Mouse (Mus musculus): ENCODE measurements at regions not wholly inside any gene's neighbourhood (a gene's known extent, or its start where the extent isn't known, plus 50 kb on each side); places are given as distances from the start of the nearest gene placed in this dataset.

DNA sequence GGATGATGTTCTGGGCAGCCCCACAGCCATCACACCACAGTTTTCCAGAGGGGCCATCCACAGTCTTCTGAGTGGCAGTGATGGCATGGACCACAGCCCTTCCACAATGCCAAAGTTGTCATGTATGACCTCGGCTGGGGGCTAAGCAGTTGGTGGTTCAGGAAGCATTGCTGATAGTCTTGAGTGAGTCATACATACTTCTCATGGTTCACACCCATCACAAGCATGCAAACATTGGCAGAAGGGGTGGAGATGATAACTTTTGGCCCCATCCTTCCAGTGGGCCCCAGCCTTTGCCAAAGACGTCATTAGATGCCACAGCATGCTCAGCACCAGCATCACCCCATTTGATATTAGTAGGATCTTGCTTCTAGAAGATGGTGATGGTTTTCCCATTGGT lies 89.3 kb upstream of the Otud4 start:
- no peaks in the 10 kb centered on the region for H3K36me3 ChIP-seq (ENCODE audit: insufficient read depth, low read length)
- no peak for DNase-seq (ENCODE audit: low spot score)
- TF ChIP-seq CTCF (IDR thresholded peaks at IDR 0.05; ENCODE audit: low read depth), result no peak
- WGBS, result 81% methylated on average over 2 of the region's 2 CpGs
- no peak for ATAC-seq
- H3K27me3 ChIP-seq (ENCODE audit: insufficient read depth, low read length), result no peaks in the 10 kb centered on the region
- no peak overlapping the region for H3K9ac ChIP-seq (replicated peaks; ENCODE audit: low read length)
- no peaks in the 10 kb centered on the region for H3K4me1 ChIP-seq (ENCODE audit: insufficient read depth, low read length)
- no peak overlapping the region for H3K4me3 ChIP-seq (ENCODE audit: low read length)
- no peak overlapping the region for H3K27ac ChIP-seq
- H3K4me2 ChIP-seq (ENCODE audit: low read depth, low read length), result no peak overlapping the region
- no peaks in the 10 kb centered on the region for H3K9me3 ChIP-seq (ENCODE audit: low read length)

DNA sequence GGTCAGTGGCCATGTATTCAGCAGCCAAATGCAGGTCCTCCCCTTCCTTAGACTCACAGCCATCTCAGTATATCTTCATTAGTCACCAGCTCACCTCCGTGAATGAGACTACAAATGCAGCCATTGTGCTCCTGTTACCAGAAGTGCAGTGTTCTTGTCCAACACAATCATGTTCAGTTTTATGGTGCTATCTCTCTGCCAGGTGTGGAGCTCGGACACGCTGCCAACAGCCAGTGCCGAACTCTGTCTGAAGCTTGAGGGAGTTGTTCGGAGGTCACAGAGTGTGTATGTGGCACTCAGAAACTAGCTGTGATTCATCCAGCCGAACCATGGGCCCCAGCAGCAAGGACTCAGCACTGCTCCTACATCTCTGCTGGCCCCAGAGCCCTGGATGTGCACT lies 91.3 kb upstream of the Otud4 start:
- no peak for DNase-seq (ENCODE audit: low spot score)
- Histone ChIP-seq H3K4me1 (ENCODE audit: insufficient read depth, low read length) (no peaks in the 10 kb centered on the region), H3K4me2 (ENCODE audit: low read depth, low read length) (no peak overlapping the region), H3K9ac (replicated peaks; ENCODE audit: low read length) (no peak overlapping the region), H3K4me3 (ENCODE audit: low read length) (no peak overlapping the region), H3K27ac (no peak overlapping the region), H3K36me3 (ENCODE audit: insufficient read depth, low read length) (no peaks in the 10 kb centered on the region), H3K9me3 (ENCODE audit: low read length) (no peaks in the 10 kb centered on the region), H3K27me3 (ENCODE audit: insufficient read depth, low read length) (no peaks in the 10 kb centered on the region)
- ATAC-seq, result no peak
- no peak for TF ChIP-seq CTCF (IDR thresholded peaks at IDR 0.05; ENCODE audit: low read depth)
- WGBS, result 79% methylated on average over 6 of the region's 6 CpGs

DNA sequence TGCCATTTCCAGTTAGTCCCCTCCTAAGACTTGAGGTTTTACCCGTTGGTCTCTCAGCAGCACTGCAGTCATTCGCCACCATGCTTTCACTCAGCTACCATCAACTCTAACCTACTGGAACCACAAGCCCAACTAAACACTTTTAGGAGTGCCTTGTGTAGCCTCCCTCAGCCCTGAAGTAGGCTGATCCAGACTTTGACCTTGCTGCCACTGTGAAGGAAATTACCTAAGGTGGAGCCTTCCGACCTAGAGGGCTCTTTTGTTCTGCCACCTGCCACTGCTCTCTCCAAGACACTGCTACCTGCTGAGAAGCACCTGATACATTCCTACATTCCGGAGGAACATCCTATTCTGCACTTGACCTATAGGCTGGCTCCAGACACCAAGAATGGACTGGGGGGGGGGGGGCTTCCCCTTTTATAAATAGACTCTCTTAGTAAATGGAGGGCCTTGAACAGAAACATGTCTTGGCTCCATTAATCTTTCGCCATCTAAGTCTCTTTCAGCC lies 93.5 kb upstream of the Otud4 start:
- DNase-seq (ENCODE audit: low spot score) (no peak), ATAC-seq (no peak)
- Histone ChIP-seq H3K4me1 (ENCODE audit: insufficient read depth, low read length) (no peaks in the 10 kb centered on the region), H3K9me3 (ENCODE audit: low read length) (no peaks in the 10 kb centered on the region), H3K4me2 (ENCODE audit: low read depth, low read length) (no peak overlapping the region), H3K4me3 (ENCODE audit: low read length) (no peak overlapping the region), H3K27ac (no peak overlapping the region), H3K27me3 (ENCODE audit: insufficient read depth, low read length) (no peaks in the 10 kb centered on the region), H3K9ac (replicated peaks; ENCODE audit: low read length) (no peak overlapping the region), H3K36me3 (ENCODE audit: insufficient read depth, low read length) (no peaks in the 10 kb centered on the region)
- 80% methylated on average over 5 of the region's 5 CpGs for WGBS
- TF ChIP-seq CTCF (IDR thresholded peaks at IDR 0.05; ENCODE audit: low read depth), result no peak

DNA sequence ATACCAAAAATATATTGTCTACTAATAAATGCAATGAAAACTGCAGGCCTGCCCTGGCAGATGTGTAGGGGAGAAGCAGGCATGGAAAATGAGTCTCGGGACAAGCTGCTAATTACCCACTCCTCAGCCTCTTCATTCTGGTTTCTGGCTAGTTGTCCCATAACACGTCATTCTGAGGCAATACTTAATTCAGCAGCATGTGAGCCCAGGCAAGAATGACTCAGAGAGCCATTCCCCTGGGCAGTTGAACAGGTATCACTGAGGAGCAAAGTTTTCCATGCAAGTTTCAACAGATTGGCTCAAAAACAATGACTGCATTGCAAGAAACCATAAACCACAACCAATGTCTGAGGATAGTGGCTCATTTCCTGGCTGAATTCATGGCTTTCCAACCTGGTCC lies 97.0 kb upstream of the Otud4 start:
- no peak for DNase-seq (ENCODE audit: low spot score)
- Histone ChIP-seq H3K4me3 (ENCODE audit: low read length) (no peak overlapping the region), H3K4me2 (ENCODE audit: low read depth, low read length) (no peak overlapping the region), H3K4me1 (ENCODE audit: insufficient read depth, low read length) (no peaks in the 10 kb centered on the region), H3K27ac (no peak overlapping the region), H3K9ac (replicated peaks; ENCODE audit: low read length) (no peak overlapping the region), H3K27me3 (ENCODE audit: insufficient read depth, low read length) (no peaks in the 10 kb centered on the region), H3K36me3 (ENCODE audit: insufficient read depth, low read length) (no peaks in the 10 kb centered on the region), H3K9me3 (ENCODE audit: low read length) (no peaks in the 10 kb centered on the region)
- no peak for TF ChIP-seq CTCF (IDR thresholded peaks at IDR 0.05; ENCODE audit: low read depth)
- no peak for ATAC-seq
- 57% methylated on average over 2 of the region's 2 CpGs for WGBS

DNA sequence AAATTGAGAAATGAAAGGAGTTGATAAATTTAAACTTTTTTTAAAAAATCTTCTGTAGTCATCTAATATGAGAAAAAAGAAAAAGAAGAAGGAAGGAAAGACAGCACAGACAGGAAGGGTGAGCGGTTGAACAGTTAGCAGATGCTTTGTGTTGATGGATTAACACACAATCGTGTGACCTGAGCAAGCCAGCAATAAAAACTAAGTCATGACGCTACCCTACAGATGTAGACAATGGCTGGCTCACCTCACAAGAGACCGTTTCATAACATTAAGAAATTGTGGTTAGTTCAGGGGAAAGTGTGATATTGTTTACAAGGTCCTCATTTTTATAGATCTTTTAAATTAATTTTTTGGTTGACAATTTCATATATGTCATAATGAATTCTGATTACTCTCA lies 99.4 kb upstream of the Otud4 start:
- DNase-seq (ENCODE audit: low spot score) (no peak), ATAC-seq (no peak)
- H3K9me3 ChIP-seq (ENCODE audit: low read length), result no peaks in the 10 kb centered on the region
- WGBS, result 93% methylated on average over 4 of the region's 4 CpGs
- no peaks in the 10 kb centered on the region for H3K4me1 ChIP-seq (ENCODE audit: insufficient read depth, low read length)
- no peaks in the 10 kb centered on the region for H3K36me3 ChIP-seq (ENCODE audit: insufficient read depth, low read length)
- no peak overlapping the region for H3K9ac ChIP-seq (replicated peaks; ENCODE audit: low read length)
- H3K27ac ChIP-seq, result no peak overlapping the region
- no peak for TF ChIP-seq CTCF (IDR thresholded peaks at IDR 0.05; ENCODE audit: low read depth)
- no peaks in the 10 kb centered on the region for H3K27me3 ChIP-seq (ENCODE audit: insufficient read depth, low read length)
- no peak overlapping the region for H3K4me3 ChIP-seq (ENCODE audit: low read length)
- no peak overlapping the region for H3K4me2 ChIP-seq (ENCODE audit: low read depth, low read length)

DNA sequence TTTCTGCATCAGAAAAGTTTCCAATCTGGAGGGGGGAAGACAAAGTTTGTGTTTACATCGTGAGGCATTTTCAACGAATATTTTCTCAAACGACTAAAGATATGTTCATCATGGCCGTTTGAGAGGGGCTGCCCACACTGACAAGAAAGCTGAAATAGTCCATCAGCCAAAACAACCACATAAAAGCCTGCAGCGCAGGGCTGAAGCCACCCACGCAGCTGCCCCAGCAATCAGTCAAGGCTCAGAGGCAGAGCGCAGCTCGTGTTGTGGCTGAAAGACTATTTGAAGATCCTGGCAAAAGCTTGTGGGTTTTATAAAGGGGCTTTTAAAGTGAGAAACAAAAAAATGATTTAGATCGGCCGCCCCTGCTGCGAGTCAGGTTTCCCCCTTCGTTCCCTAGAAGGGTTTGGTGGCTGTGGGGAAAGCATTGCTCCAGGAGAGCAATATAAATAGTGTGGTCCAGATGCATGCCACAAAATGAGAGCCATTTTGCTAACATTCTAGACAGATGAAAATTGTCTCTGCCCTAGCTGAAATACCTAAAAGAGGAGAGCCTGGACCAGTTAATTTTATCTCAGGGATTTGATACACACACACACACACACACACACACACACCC lies 105.0 kb upstream of the Otud4 start:
- ATAC-seq, result no peak
- H3K9me3 ChIP-seq (ENCODE audit: low read length), result no peaks in the 10 kb centered on the region
- no peaks in the 10 kb centered on the region for H3K4me1 ChIP-seq (ENCODE audit: insufficient read depth, low read length)
- no peaks in the 10 kb centered on the region for H3K27me3 ChIP-seq (ENCODE audit: insufficient read depth, low read length)
- no peaks in the 10 kb centered on the region for H3K36me3 ChIP-seq (ENCODE audit: insufficient read depth, low read length)
- 56% methylated on average over 12 of the region's 12 CpGs for WGBS
- no peak for TF ChIP-seq CTCF (IDR thresholded peaks at IDR 0.05; ENCODE audit: low read depth)
- no peak overlapping the region for H3K27ac ChIP-seq
- DNase-seq (ENCODE audit: low spot score), result peak; percentile 20
- no peak overlapping the region for H3K9ac ChIP-seq (replicated peaks; ENCODE audit: low read length)
- no peak overlapping the region for H3K4me3 ChIP-seq (ENCODE audit: low read length)
- no peak overlapping the region for H3K4me2 ChIP-seq (ENCODE audit: low read depth, low read length)

DNA sequence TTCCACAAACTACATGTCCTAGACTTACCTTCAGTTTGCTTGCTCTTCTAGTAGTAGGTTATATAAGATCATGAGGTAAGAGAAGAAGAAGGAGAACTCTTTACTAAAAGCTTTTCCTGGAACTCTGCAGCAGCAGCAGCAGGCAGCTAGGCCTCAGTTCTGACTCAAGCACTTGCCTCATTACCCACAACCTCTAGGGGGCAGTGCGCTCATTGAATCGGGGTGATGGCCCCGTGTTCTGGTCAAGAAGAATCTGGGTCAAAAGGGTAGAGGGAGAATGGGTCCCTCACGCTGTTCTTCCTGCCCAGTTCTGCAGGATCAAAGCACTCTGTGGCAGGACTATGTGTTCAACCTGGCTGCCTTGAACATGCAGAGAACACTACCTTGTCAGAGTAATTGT lies 109.9 kb upstream of the Otud4 start:
- ATAC-seq, result no peak
- H3K4me3 ChIP-seq (ENCODE audit: low read length), result no peak overlapping the region
- 34% methylated on average over 4 of the region's 4 CpGs for WGBS
- no peaks in the 10 kb centered on the region for H3K4me1 ChIP-seq (ENCODE audit: insufficient read depth, low read length)
- TF ChIP-seq CTCF (IDR thresholded peaks at IDR 0.05; ENCODE audit: low read depth), result no peak; the same call in 1 of the 2 replicates
- no peak overlapping the region for H3K27ac ChIP-seq
- no peaks in the 10 kb centered on the region for H3K9me3 ChIP-seq (ENCODE audit: low read length)
- H3K9ac ChIP-seq (replicated peaks; ENCODE audit: low read length), result no peak overlapping the region
- no peak for DNase-seq (ENCODE audit: low spot score)
- H3K36me3 ChIP-seq (ENCODE audit: insufficient read depth, low read length), result no peaks in the 10 kb centered on the region
- no peaks in the 10 kb centered on the region for H3K27me3 ChIP-seq (ENCODE audit: insufficient read depth, low read length)
- no peak overlapping the region for H3K4me2 ChIP-seq (ENCODE audit: low read depth, low read length)

Data from hindbrain, postnatal 0 days (tissue).